Mouse (Mus musculus): Measurements from ENCODE around the gene Cd5l.

Gene Cd5l

DNA sequence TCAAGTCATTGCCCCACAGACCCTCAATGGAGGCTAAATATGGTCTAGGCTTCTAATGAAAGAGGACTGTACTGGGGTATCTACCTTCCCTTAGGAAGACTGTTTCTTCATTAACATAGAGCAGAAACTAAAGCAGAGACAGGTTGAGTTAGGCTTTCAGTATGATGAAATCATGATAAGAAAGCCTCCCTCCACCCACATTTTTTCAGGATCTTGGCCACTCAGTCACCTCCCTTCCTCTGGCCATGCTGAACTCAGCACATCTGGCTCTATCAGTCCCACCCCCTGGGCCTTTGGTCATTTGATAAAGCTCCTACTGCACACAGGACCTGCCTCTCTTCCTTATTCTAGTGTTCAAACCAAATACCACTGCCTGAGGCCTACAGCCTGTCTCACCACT lies at the start of gene Cd5l:
TSS of gene Cd5l (plus strand) at position 301 of the 400 bp plus-strand sequence.

DNA sequence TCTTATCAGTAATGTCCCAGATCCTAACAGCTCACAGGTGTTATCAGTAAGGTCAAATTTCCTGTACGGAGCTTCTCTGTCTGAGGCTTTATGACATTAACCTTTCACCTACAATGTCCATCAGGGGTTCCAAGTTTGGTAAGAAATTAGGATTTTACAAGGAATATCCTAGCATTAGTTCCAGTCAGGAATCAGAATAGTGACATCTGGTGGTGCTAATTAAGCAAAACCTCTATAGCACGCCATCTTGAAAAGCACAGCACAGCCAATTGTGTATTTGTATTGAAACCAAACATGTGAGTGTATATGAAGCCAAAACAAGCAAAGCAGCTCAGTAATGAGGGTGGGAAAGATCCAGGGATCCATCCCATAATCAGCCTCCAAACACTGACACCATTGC lies 47.8 kb upstream of the Cd5l start:
- 81% methylated on average over 2 of the region's 2 CpGs for WGBS

DNA sequence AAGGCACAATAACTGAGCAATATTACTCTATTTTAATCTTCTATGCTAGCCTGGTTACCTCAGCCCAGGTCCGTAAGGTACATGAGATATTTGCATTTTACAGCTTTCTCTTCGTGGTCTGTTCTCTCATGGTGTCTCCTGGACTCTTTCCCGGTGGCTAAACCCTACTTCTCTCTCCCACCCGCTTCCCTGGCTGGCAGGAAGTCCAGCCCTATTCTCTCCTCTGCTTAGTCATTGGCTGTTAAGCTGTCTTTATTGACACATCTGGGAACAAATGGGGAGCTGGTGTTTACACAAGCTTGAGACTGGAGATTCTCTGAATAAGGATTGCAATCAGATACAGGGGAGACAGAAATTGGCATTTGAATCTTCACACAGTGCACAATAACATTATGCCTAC lies 35.1 kb upstream of the Cd5l start:
- 55% methylated on average over 4 of the region's 4 CpGs for whole genome bisulfite sequencing

DNA sequence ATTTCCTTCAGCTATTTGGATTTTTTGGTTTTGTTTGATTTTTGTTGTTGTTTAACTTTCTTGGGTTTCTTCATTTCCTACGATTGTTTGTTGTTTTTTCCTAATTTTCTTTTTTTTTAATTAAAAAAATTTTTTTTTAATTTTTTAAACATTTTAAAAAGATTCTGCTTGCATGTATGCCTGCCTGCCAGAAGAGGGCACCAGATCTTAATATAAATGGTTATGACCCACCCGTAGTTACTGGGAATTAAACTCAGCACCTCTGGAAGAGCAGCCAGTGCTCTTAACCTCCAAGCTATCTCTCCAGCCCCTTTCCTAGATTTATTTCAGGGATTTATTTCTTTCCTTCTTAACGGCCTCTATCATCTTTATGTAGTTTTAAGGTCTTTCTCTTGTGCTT lies 33.9 kb upstream of the Cd5l start:
- 24% methylated on average over 3 of the region's 3 CpGs for WGBS

DNA sequence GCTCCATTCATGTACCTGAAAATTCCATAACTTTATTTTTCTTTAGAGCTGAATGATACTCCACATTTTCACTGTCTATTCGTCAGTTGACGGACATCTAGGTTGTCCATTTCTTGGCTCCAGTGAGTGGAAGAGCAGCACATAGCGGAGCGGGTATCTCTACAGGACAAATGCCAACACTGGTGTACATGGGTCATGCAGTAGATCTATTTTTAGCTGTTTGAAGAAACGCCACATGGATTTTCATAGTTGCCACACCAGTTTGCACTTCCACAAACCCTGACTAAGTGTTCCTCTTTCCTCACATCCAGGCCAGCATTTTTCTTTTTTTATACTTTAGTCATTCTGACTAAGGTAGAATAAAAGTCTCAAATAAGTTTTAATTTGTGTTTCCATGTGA lies 19.8 kb upstream of the Cd5l start:
- 85% methylated on average over 5 of the region's 5 CpGs for WGBS

DNA sequence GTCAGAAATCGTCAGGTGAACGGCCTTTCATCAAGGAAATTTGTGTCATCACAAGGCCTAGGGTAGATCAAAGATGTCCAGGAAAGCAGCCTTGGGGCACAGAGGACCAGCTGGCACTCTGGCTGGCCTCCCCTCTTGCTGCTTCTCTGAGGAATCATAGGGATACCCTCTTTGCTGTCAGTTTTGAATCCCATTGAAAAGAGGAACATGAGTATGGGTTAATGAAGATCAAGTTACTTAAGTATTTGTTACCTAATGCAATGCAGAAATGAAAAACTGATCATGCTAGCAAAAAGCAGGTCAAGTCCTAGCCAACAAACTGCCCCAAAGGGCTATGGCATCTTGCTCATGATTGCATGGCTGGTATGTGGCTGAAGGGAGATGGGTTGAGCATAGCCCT lies 6.7 kb upstream of the Cd5l start:
- 89% methylated on average over 2 of the region's 2 CpGs for WGBS

DNA sequence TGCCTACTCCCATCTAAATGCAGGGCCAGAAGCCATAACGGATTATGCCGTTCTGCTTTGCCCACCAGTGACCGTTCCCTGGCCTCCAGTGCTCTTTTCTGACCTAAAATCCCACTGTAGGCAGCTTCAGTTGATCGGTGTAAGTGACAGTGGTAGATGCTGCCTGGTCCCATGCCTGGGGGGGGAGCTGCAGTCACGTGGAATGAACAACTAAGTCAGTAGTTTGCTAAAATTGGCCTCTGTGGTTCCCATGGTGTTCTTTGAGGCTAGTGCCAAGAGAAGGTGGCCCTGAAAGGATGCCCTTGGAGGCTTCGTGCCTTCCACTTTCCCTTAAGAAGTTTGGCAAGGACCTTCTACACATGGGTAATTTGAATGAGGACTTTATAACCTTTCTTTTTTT lies 2.8 kb downstream of the Cd5l start:
- WGBS, result 65% methylated on average over 6 of the region's 6 CpGs

DNA sequence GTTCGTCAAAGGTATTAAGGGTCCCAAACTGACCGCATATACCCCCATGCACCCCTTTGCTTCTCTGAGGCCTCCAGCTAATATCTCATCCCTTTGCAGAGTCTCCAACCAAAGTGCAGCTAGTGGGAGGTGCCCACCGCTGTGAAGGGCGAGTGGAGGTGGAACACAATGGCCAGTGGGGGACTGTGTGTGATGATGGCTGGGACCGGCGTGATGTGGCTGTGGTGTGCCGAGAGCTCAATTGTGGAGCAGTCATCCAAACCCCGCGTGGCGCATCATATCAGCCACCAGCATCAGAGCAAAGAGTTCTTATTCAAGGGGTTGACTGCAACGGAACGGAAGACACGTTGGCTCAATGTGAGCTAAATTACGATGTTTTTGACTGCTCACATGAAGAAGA lies 8.0 kb downstream of the Cd5l start:
- 96% methylated on average over 14 of the region's 14 CpGs for WGBS

DNA sequence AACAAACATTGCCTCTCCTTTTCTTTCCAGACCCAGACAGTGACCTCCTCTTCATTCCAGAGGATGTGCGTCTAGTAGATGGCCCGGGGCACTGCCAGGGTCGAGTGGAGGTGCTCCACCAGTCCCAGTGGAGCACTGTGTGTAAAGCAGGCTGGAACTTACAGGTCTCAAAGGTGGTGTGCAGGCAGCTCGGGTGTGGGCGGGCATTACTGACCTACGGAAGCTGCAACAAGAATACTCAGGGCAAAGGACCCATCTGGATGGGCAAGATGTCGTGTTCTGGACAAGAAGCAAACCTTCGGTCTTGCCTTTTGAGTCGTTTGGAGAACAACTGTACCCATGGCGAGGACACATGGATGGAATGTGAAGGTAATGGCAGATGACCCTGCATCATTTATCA lies 9.8 kb downstream of the Cd5l start:
- 86% methylated on average over 10 of the region's 10 CpGs for WGBS

DNA sequence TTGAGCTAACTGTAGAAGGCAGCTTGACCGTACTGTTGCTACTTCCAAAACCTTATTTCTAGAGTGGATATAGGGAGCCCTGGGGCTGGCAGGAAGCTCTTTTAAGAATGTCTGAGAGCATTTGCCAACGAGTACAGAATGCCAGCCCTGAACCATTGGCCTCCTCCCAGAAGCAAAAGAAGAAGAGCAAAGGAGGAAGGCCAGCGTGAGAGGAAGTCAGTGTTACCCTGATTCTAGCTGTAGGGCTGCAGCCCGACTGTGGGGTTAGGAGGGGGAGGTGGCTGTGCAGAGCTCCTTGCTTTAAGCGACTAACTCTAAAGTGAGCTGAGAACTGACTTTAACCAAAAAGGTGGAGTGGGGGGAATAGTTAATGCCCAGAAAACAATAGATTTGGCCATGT lies 11.5 kb downstream of the Cd5l start:
- WGBS, result 60% methylated on average over 5 of the region's 5 CpGs

DNA sequence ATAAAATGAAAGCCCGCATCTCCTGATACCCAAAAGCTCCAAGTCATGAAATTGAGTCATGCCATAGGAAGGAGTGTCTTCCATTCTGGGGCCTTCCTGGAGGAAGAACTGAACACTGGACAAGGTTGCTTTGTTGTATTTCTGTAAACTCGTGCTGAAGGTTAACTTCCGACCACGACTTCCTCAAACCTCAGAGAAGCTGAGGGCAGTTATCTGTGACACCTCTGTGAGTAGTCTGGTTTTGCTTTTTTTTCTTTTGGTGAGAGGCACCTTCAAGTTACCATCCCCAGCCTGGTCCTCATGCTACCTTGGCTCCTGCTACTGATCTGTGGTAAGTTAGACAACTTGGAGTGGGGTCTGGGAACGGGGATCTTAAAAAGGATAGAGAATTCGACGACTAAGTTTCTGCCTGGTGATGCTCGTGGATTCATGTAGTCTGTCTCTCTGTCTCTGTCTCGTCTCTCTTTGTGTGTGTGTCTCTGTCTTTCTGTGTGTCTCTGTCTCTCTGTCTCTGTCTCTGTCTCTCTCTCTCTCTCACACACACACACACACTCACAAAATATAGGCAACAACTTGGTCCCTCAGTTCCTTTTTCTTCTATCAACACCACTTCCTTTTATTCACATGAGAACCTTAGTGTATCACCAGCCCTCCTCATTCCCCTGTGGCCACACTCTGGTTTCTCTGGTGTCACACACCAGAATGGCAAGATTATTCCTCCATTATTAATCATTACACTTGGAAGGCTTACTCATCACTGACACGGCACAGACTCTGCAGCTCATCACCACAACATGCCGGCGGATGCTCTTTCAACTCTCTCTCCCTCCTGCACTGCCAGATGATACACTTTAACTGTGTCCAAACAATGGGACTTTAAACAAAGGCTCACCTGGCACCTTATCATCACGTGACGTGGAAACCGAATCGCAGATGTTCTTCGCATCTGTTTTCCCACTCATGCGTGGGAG lies 18.8 kb downstream of the Cd5l start, which contains the start of gene Fcrl1:
TSS of gene Fcrl1 (plus strand) at position 193 of the 971 bp plus-strand sequence.
- WGBS, result 87% methylated on average over 18 of the region's 18 CpGs

DNA sequence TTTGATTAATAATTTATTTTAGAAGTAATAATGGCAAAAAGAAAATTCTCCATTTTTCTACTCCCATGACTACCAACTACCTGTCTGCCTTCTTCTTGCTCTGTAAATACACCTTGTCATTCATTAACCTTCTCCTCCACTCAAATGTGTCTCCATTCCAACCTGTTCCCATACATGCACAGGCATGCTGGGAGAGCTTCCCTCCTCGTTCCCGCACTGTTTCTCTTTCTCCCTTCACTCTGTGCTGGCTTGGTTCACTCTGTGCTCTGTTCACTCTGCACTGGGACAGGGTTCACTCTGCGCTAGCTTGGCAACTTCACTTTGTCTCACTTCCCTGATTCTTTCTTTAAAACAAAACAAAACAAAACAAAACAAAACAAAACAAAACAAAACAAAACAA lies 19.5 kb downstream of the Cd5l start:
- whole genome bisulfite sequencing, result 60% methylated on average over 3 of the region's 3 CpGs

DNA sequence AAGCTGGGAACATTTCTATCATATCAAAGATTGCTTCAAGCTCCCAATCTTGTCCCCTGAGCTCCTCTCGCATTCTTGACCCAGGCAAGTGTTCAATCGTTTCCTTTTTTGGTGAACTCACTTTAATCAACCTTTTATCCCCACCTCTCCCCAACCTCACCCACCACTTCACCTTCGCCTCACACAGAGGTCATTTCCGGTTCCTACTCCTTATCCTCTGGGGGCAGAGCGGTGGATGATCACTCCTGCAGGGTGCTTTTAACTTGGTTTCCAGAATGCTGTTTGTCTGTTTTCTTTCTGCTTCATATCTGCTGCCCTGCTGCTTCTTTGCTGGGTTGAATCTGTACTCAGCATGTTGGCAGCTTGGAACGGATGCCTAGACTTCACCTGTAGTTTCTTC lies 20.0 kb downstream of the Cd5l start:
- 72% methylated on average over 6 of the region's 6 CpGs for WGBS

DNA sequence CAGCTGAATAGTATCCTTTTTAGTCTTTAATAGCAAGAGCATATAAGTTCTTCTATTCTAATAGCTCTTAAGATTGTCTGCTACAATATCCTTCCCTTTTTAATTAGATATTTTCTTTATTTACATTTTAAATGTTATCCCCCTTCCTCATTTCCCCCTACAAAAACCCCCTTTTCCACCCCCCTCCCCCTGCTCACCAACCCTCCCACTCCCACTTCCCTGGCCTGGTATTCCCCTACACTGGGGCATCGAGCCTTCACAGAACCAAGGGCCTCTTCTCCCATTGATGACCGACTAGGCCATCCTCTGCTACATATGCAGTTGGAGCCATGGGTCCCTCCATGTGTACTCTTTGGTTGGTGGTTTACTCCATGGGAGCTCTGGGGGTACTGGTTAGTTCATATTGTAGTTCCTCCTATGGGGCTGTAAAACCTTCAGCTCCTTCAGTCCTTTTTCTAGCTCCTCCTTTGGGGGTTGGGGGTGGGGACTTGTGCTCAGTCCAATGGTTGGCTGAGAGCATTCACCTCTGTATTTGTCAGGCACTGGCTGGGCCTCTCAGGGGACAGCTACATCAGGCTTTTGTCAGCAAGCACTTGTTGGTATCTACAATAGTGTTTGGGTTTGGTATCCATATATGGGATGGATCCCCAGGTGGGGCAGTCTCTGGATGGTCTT lies 22.1 kb downstream of the Cd5l start:
- 87% methylated on average over 2 of the region's 2 CpGs for WGBS

DNA sequence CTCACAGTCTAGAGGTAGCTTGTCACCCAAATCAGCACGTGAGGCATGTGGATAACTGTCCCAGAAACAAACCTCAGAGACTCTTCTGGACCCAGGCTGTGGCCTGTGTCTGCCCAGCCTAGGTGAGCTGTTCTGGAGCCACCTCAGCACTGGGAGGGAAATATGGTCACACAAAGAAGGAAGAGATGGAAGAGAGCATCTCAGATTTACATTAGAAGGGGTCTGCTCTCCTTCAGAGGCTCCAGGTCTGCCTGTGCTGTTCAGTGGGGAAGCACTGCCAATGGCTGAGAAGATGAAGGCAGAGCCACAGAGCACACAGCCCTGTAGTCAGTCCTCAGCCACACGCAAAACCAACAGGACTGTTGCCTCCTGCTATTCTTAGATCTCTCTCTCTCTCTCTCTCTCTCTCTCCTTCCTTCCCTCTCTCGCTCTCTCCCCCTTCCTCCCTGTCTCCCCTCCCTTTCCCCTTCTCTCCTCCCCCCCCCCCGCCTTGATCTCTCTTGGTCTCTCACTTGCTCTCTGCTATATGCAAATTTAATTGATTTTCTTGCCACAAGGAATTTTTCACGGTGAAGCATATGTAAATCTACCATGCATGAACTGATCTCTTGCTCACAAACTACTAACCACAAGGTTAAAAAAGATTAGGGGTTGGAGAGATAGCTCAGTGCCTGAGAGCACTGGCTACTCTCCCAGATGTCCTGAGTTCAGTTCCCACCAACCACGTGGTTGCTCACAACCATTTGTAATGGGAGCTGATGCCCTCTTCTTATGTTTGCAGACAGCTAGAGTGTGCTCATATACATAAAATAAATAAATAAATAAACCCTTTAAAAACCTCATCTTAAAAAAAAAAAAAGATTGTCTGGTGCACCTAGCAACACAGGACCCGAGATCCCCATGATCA lies 24.4 kb downstream of the Cd5l start:
- 58% methylated on average over 7 of the region's 7 CpGs for WGBS

DNA sequence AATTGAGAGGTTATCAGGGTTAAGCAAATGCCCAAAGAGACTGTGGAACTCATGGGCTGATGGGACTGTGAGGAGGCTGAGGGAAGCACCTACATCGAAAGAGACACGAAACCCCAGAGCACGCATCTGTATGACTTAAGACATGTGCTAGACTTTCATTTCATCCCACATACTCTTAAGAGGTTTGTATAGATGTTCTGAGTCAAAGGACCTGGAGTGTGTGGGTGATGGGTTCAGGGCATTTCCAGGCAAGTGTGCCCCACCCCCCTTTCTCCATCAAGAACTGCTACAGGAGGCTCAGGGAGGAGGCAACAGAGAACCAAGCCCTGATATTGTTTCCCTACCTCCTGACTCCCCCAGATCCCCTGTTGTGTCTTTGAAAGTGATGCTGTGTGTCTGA lies 25.6 kb downstream of the Cd5l start:
- 92% methylated on average over 3 of the region's 3 CpGs for WGBS

DNA sequence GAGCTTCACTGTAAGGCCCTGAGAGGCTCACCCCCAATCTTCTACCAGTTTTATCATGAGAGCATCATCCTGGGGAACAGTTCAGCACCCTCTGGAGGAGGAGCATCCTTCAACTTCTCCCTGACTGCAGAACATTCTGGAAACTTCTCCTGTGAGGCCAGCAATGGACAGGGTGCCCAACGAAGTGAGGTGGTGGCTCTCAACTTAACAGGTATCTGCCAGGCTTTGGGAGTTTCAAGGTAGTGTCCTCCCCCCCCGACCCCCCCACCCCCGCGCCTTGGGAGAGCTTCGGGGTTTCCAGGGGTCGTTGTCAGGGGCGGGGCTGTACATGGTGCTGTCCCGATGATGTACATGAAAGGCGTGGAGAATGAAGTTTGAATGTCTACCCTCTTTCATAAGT lies 27.4 kb downstream of the Cd5l start:
- 85% methylated on average over 9 of the region's 9 CpGs for WGBS

DNA sequence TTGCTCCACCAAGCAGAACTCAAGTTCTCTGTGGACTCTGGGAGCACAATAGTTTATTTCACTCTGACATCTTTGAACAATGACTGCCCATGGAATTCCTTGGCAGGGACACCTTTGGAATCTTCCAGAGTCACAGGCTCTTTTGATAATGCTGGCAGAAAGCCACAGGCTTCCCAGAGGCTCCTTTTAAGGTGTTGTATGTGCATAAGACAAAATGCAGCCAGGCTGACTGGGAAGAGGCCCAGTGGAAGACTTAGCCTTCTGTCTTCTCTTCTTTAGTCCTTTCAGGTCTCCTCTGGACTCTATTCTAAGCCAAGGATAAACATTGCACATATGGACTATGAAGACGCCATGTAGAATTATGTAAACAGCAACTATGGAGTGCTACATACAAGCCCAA lies 33.3 kb downstream of the Cd5l start:
- 67% methylated on average over 1 of the region's 1 CpGs for WGBS

DNA sequence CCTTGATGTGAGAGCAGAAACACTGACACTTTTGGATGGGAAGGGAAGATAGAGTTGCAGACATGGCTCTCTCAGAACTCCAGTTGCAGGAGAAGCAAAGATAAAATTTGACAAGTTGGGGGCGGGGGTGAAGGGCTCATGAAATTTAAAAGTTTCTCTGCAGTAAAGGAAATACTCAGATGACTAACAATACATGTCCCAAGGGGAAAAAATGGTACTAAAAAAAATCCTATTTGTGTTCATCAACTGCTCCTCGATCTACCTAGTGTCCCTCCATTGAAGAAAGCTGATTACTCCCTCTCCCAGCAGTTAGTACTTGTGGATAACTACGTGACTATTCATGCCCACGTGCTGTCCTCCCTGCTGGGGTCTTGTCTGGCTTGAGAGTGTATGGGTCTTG lies 41.1 kb downstream of the Cd5l start:
- 76% methylated on average over 4 of the region's 4 CpGs for WGBS

DNA sequence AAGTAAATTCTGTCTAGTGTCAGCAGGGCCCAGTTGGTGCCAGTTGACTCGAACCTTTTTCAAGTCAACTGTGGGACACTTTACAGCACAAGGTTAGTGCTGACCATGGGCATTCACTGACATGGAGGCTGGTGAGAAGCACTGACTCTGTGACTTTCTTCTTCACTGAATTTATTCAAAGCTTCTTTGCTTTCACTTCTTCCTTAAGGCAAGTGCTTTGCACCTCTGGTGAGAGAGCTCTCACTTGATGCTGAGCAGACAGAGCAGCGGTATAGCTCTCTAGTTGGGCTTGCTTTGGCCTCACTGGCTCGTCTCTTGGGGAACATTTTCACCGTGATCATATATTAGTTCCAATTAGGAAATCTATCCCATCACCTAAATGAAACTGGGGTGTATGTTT lies 42.2 kb downstream of the Cd5l start:
- 85% methylated on average over 4 of the region's 4 CpGs for WGBS

DNA sequence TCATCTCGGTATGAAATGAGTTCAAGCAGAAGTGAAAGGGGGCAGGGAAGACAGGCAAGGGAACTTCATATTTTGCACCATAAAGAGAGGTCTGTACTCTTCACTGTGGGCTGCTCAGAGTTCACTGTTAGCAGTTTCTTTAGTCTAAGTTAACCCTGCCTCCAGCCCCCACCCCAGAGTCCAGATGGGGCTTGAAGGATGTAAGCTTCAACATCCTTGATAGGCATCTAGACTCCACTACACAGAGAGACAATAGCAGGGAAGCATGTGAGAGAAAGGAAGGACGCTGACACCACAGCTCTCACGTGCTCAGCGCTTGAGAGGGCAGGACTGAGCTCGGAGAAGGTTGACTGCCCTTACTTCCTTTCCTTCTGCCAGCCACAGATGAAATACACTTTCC lies 43.6 kb downstream of the Cd5l start:
- WGBS, result 62% methylated on average over 5 of the region's 5 CpGs

DNA sequence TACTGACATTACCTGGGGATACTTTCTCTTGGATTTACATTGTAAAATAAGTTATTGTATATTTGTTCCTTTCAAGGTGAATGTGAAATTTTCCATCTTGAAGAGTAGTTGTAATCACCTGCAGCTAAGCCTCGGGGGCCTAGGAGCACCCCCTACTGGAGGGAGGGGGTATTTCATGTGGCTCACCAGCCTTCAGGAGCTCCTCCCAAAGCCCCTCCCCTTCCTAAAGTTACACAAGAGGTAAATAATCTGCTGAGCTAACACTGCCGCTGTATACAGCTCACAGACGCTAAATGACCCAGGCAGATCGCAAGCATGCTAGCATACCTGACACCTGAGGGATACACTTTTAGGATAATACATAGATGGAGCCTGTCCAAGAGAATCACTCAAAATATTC lies 50.5 kb downstream of the Cd5l start:
- 46% methylated on average over 4 of the region's 4 CpGs for WGBS
